Mouse (Mus musculus) macrophage (primary cell): Measurements from ENCODE around the gene Heatr4. TPM values are rescaled to one million over a fixed set of nuclear protein-coding genes. Genes with fewer than 3 reads are reported as not detected.
A peak's percentile ranks its signal among the peaks of the same experiment; 100 is the strongest.
"Not testable (repeated sequence)": the region's sequence is repeated elsewhere in the genome, so short reads cannot be mapped to it uniquely, and the experiment has no call there.

Experiments used
- H3K27ac ChIP-seq: fragments of 350-480 bp; formaldehyde crosslinking; 2 replicates; pipeline ENCODE4 v1.9.0; 2021
- H3K36me3 ChIP-seq: fragments of 350-480 bp; formaldehyde crosslinking; 2 replicates; pipeline ENCODE4 v1.9.0; 2021; ENCODE audit errors: inconsistent target
- H3K4me3 ChIP-seq: fragments of 350-480 bp; formaldehyde crosslinking; 2 replicates; pipeline ENCODE4 v1.9.0; 2021; ENCODE audit errors: inconsistent target
- H3K79me2 ChIP-seq: fragments of 350-480 bp; formaldehyde crosslinking; 2 replicates; pipeline ENCODE4 v1.9.0; 2021; ENCODE audit errors: inconsistent target
- WGBS: methylation state at CpG from one replicate; pipeline ENCODE4 v1.1.7; 2026; ENCODE audit warnings: inconsistent platforms; ENCODE audit not compliant: missing documents; 5-methylcytosine and 5-hydroxymethylcytosine counted together
- polyA plus RNA-seq: library from polyadenylated mRNA; stranded (reverse); fragments of 250-400 nt; gene quantifications from 3 replicates; pipeline ENCODE4 v1.2.4, GENCODE M21; 2018; ENCODE audit warnings: inconsistent platforms

The Heatr4 gene
- polyA plus RNA-seq, 1 experiment from 2014 or later: not detected

DNA sequence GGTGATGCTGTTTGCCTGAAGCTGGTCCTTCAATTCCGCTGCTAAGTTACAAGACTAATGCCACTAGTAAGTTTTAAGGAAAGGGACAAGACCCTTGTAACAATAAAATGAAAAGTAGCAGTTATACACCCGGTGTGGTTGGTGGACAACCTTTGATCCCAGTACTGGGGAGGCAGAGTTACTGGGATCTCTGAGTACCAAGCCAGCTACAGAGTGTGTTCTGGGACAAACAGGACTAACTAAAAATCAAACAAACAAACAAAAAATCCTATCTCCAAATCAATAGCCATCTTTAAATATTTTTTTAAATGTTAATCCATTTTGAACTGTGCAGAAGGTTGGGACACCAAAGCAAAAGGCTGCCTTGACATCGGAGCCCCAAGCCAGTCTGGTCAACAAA is 25.5 kb upstream of the Heatr4 start:
- 100% methylated on average over 3 of the region's 3 CpGs for WGBS
- Histone ChIP-seq H3K4me3 (no peak overlapping the region), H3K27ac (no peak overlapping the region), H3K36me3 (no peaks in the 10 kb centered on the region), H3K79me2 (no peaks in the 10 kb centered on the region)

GRCm38 (mm10) chr12:84009171-84009965 is 24.7 kb upstream of the Heatr4 start, which contains the start of gene Acot1:
Gene Acot1, plus strand, starts transcription at chr12:84009490.
- WGBS: 5% methylated on average over 44 of the region's 70 CpGs
- not testable (repeated sequence) for H3K36me3 ChIP-seq, H3K27ac ChIP-seq, H3K79me2 ChIP-seq
- H3K4me3 ChIP-seq: peak within 1 kb of the TSS; percentile 11; the same call in 1 of the 2 replicates

- H3K36me3 ChIP-seq: no peaks in the 10 kb centered on the region
- 78% methylated on average over 7 of the region's 8 CpGs for WGBS
- no peaks in the 10 kb centered on the region for H3K79me2 ChIP-seq
- H3K27ac ChIP-seq: no peak overlapping the region
- no peak overlapping the region; the same call in 1 of the 2 replicates for H3K4me3 ChIP-seq
These were observed 24.1 kb upstream of the Heatr4 start for GRCm38 (mm10) chr12:84008729-84009128.

GRCm38 (mm10) chr12:84008251-84008650 is 23.6 kb upstream of the Heatr4 start:
- Histone ChIP-seq H3K79me2 (no peaks in the 10 kb centered on the region), H3K27ac (no peak overlapping the region), H3K36me3 (no peaks in the 10 kb centered on the region), H3K4me3 (no peak overlapping the region)
- 93% methylated on average over 10 of the region's 12 CpGs for WGBS

- Histone ChIP-seq H3K36me3 (no peaks in the 10 kb centered on the region), H3K27ac (peak overlapping the region; percentile 10; the same call in 1 of the 2 replicates), H3K79me2 (no peaks in the 10 kb centered on the region), H3K4me3 (no peak overlapping the region)
- 39% methylated on average over 1 of the region's 1 CpGs for WGBS
These were observed 19.2 kb upstream of the Heatr4 start for GRCm38 (mm10) chr12:84003866-84004265.

DNA sequence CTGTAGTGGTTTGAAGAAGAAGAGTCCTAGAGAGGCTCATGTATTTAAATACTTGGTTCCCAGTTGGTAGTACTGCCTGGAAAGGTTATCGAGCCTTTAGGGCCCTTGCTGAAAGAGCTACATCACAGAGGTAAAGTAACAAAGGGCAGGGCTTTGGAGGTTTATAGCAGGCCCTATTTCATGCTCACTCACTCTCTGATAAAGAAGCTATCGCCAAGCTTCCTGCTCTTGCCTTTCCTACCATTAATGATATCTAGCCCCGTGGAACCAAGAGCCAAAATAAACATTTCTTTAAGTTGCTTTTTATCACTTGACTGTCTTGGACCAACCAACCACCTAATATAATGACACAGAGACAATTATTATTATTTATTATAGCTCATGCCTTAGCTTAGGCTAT is 15.8 kb upstream of the Heatr4 start:
- no peak overlapping the region for H3K4me3 ChIP-seq
- H3K27ac ChIP-seq: no peak overlapping the region
- no peaks in the 10 kb centered on the region for H3K79me2 ChIP-seq
- H3K36me3 ChIP-seq: no peaks in the 10 kb centered on the region
- WGBS: 90% methylated on average over 3 of the region's 3 CpGs

GRCm38 (mm10) chr12:83999237-83999636 is 14.6 kb upstream of the Heatr4 start:
- H3K79me2 ChIP-seq, H3K36me3 ChIP-seq, H3K4me3 ChIP-seq, H3K27ac ChIP-seq: not testable (repeated sequence)
- 33% methylated on average over 8 of the region's 8 CpGs for WGBS

GRCm38 (mm10) chr12:83998341-83999107 is 13.9 kb upstream of the Heatr4 start:
- 86% methylated on average over 11 of the region's 11 CpGs for WGBS
- H3K4me3 ChIP-seq: no peak overlapping the region
- H3K27ac ChIP-seq: no peak overlapping the region
- no peaks in the 10 kb centered on the region for H3K36me3 ChIP-seq
- no peaks in the 10 kb centered on the region for H3K79me2 ChIP-seq

DNA sequence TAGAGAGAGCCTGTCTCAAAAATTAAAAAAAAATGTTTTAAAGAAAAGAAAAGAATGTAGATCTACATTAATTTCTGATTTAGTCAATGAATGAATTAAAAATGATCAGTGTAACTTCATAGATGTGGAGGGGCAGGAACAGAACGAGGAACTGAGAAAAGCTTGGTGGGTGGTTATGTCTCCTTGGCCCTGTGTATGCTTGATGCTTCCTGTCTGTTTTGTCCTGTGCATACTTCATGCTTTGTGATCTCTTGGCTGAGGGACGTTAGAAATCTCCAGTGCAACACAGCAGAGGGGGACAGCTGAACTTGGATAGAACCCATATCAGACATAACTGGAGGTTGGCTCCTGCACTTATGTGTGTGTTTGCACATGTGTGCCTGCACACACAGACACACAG is 12.6 kb upstream of the Heatr4 start:
- 0 out of 2 replicates have a peak, but pooled peaks cover 3% of the 10 kb centered on the region for H3K36me3 ChIP-seq
- 20% methylated on average over 2 of the region's 2 CpGs for WGBS
- no peak overlapping the region for H3K4me3 ChIP-seq
- H3K27ac ChIP-seq: no peak overlapping the region
- H3K79me2 ChIP-seq: no peaks in the 10 kb centered on the region

DNA sequence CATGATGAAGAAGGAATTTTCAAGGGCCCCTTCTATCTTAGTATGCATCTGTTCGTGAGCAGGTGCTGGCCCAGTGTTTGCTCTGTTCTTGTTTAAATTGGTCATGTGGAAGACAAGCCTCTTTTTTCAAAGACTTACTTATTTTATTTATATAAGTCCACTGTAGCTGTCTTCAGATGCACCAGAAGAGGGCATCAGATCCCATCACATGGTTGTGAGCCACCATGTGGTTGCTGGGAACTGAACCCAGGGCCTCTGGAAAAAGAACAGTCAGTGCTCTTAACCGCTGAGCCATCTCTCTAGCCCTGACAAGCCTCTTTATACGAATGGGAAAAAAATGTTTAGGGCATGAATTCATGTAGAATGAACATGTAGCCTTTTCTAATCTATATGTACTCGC is 4.7 kb upstream of the Heatr4 start:
- H3K4me3 ChIP-seq: no peak overlapping the region
- H3K79me2 ChIP-seq: no peaks in the 10 kb centered on the region
- H3K36me3 ChIP-seq: 0 out of 2 replicates have a peak, but pooled peaks cover 3% of the 10 kb centered on the region
- 100% methylated on average over 4 of the region's 4 CpGs for WGBS
- no peak overlapping the region for H3K27ac ChIP-seq

DNA sequence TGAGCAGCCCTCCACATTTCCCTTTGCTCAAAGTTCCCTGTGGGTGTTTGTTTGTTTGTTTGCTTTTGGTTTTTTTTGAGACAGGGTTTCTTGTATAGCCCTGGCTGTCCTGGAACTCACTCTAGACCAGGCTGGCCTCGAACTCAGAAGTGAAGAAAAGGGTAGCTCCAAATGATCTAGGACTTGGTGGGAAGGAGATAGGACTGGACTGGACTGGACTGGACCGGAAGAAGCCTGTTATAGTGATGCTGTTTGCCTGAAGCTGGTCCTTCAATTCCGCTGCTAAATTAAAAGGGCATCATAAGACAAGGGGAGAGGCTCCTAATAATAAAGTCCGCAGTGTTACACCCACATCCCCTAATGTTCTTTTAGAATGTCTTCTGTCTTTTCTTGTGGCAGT is 3.8 kb upstream of the Heatr4 start:
- 62% methylated on average over 4 of the region's 4 CpGs for WGBS
- H3K79me2 ChIP-seq: no peaks in the 10 kb centered on the region
- H3K36me3 ChIP-seq: 0 out of 2 replicates have a peak, but pooled peaks cover 3% of the 10 kb centered on the region
- no peak overlapping the region for H3K27ac ChIP-seq
- H3K4me3 ChIP-seq: peak overlapping the region; percentile 23

- Histone ChIP-seq H3K4me3 (peak within 1 kb of the TSS; percentile 39), H3K27ac (peak within 1 kb of the TSS; percentile 54), H3K36me3 (no peaks in the 10 kb centered on the region), H3K79me2 (no peaks in the 10 kb centered on the region)
- 1% methylated on average over 67 of the region's 80 CpGs for WGBS
These were observed 3.2 kb upstream of the Heatr4 start, which contains the start of gene Acot2 for GRCm38 (mm10) chr12:83987583-83988441. Gene Acot2, plus strand, starts transcription at chr12:83987861.

- Histone ChIP-seq H3K27ac (peak overlapping the region; percentile 54), H3K79me2 (no peaks in the 10 kb centered on the region), H3K36me3 (no peaks in the 10 kb centered on the region), H3K4me3 (peak overlapping the region; percentile 39)
- WGBS: 14% methylated on average over 8 of the region's 8 CpGs
These were observed 2.6 kb upstream of the Heatr4 start for GRCm38 (mm10) chr12:83987242-83987582.

- H3K4me3 ChIP-seq: no peak overlapping the region
- no peak overlapping the region for H3K27ac ChIP-seq
- no peaks in the 10 kb centered on the region for H3K36me3 ChIP-seq
- no peaks in the 10 kb centered on the region for H3K79me2 ChIP-seq
- 80% methylated on average over 4 of the region's 4 CpGs for WGBS
These were observed 3.0 kb downstream of the Heatr4 start for GRCm38 (mm10) chr12:83981615-83982014.
